Mouse (Mus musculus): ENCODE measurements around the gene Dapk2. TPM values are rescaled to one million over a fixed set of nuclear protein-coding genes. Genes with fewer than 3 reads are reported as not detected.

The Dapk2 gene
- total RNA-seq, 2 experiments from 2014 or later = 0.87 to 0.94 TPM

DNA sequence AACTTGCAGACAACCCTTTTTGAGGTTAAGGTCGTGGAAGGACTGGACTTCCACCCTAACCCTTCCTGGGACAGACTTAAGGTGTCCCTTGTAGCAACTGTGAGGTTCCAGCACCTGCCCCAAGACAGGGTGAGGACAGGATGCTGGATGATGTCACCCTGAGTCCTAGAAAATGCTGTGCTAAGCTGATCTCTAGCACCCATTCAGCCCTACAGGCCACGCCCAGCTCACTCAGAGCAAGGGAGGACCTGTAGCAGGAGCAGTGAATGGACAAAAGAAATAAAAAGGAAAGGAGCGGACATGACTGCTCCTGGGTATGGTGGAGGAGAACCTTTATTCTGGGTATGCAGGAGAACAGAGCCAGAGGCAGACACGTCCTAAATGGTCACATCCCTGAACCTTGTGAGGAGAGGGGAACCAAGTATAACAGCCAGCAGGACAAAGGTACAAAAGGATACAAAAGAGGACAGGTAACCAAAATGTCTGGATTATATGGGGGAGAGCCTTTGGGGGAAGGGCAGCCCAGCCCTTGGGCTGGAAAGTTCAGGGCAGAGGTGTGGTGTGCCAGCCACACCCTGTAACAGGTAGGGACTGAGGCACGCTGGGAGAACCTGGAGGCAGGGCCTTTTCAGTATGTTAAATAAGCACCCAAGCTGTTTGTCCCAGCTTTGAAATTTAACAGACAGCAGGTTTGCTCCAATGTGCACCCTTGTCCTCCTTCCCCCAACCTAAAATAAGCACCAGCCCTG, 67.9 kb downstream of the Dapk2 start:
- no peak for DNase-seq (ENCODE audit: low spot score in 2 of 2)

DNA sequence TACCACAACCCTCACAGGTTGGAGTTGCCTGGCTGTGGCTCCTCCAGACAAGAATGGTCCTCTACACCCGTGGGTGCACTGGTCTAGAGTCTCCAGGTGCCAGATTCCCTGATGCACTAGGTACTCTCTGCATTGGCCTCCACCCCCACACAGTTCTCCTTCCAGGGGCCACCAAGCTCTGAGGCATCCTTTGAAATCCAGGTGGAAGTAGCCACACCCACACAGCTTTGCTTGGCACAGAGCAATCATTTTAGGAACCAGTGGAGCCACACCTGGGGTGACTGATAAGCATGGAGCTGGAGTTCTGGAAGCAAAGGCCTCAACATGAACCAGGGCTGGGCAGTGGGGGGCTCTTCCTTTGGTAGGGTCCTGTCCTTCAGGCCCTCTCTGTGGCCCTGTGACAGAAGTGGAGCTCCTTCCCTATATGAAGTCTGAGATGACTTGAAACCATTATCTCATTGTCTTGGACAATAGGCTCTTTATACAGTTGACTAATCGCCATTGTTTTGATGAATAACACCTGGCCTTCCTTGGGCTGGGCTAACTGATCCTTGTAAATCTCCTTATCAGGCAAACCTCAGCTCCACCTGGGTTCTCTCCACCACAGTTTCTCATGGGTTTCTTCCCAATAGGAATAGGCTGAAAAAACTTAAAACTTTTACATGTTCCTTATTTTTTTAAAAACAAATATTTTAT, 70.6 kb downstream of the Dapk2 start:
- no peak for DNase-seq (ENCODE audit: low spot score in 2 of 2)

DNA sequence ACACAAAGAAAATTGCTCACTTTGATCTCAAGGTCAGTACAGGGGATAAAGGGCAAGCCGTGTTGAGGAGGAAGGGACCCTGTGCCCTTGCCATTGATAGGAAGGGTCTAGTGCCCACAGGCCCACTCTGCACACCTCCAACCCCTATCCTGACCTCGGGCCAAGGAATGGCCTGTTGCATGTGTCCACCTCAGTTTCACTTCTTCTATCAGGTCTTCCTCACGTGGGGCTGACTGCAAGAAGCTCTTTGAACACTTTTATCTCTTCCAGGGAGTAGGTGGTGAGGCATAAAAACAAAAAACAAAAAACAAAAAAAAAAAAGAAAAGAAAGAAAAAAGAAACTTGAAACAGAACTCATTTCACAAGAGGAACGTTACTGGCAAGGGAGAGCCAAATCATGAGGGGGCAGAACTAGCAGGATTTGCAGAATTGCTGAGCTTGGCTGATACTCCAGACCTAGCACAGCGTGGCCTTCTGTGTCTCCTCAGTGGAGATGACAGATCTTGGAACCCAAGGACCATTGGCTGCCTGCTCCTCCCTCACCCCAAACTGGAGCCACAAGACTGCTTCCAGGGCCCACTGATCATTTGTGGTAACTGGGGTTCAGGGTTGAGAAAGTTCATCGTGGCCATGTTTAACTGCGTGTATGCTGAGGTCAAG, 73.9 kb downstream of the Dapk2 start:
- DNase-seq (ENCODE audit: low spot score in 2 of 2) = no peak

DNA sequence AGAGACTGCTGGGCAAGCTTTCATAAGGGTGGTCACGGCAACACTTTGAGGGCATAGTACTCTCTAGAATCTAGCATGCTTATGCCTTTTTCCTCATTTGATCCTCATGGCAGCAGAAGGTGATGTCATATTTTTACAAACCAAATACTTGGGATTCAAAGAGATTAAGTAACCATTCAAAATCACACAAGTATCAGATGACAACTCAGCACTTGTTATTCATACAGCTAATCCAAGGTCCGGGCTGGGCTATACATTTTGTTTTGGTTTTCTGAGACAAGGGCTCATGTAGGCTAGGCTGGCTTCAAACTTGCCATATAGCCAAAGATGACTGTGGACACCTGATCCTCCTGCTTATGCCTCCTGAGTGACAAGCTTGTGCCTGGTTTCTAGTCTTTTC, 78.6 kb downstream of the Dapk2 start:
- no peak for DNase-seq (ENCODE audit: low spot score in 2 of 2)

DNA sequence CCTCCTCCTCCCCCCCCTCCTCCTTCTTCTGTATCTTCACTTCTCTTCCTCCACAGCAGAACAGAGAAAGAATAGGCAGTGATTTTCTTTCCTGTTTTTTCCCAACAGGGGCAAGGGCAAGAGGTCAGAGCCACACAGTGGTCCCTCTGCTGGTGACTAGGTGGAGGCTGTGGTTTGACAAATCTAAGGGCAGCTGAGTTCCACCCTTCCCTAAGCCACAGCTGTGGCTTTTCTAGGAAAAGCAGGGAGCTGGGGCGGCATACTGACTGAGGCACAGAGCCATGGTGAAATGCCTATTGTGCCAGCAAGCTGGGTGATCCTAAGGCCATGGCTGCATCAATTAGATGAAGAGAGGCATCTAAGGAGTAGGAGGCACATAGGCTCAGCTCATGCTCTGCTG, 79.7 kb downstream of the Dapk2 start:
- DNase-seq (ENCODE audit: low spot score in 2 of 2) = no peak

DNA sequence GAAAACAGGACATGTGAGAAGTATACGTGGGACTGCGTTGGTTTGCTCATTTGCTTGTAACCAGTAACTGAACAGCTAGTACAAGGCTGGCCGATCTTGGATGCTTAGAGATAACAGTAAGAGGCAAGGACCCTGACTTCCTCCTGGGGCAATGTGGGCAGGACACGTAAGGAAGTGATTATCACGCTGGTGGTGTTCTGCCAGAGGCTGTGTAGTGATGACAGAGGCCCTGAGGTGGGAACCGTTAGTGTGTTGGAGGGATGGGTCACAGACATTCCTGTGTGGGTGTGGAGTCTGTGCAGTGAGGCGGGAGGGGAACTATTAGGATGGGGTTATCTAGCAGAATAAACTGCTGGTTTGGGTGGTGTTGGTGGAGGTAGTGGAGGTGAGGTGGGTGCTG, 81.2 kb downstream of the Dapk2 start:
- no peak for DNase-seq (ENCODE audit: low spot score in 2 of 2)

DNA sequence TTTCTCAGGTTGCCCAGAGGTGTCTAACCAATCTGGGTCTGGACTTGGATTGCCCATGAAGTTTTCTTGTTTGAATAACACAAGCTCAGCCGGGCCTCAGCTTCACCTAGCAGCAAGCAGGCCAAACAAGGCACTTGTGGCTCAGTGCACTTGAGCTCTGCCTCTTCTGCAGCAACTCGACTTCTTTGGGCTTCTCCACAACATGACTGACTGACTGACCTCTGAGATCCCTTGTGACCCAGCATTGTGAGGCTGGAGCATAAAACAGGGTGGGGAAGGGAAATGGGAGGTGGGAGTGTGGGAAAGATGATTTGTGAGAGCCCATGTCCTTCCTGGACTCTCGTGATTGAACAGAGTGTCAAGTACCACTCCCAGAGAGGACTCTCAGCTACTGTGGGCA, 81.7 kb downstream of the Dapk2 start:
- no peak for DNase-seq (ENCODE audit: low spot score in 2 of 2)

DNA sequence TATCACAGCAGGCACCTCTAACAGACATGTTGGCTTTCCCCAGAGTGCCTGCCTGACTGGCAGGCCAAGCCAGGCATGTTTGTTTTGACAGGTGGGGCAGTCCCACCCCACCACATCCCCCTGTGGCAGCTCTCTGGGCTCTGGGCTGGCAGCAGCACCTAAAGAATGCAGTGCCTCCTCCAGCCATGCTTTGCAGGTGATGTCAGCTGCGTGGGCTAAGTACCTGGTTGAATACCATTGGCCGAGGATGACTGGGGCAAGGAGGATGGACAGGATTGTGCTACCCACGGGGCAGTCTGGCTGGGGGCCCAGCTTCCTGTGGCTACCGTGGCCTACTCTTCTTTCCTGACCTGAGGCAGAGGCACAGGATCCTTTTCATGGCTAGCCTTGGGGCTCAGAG, 82.5 kb downstream of the Dapk2 start:
- DNase-seq (ENCODE audit: low spot score in 2 of 2) = no peak

DNA sequence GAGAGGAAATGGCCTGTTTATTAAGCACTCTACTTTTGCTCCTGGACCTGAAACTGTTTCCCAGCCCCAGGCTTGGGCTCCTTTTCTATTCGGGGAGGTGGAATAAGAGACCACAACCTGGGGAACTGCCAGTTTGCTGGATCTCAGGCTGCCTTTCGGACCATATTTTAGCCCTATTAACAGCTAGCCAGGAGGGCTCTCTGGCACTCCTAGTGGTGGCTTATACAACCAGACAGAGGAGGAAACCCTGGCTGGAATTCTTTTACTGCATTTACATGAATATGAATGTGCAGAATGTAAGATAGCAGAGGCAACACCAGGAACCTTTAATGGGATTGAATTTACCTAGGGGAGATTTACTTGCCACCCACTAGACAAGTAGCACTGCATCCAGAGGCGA, 83.0 kb downstream of the Dapk2 start:
- peak; percentile 9 to 20 for DNase-seq (ENCODE audit: low spot score in 2 of 2)

DNA sequence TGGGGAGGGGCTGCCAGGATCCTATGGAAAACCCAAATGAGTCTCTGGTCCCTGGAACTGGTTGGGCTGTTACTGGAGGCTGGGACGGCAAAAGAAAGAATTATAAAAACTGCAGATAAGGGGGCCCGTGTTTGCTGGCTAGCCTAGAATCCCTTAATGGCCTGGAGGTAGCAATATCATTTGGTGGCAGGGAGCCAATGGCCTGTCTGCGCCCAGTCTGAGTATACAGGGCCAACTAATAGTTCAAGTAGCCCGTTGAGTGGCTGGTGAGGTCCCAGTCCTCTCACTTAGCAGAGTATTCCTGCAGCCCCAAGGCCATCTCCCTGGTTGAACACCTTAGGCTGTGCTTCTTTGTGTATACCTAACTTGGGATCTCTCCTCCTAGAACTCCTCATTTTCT, 83.7 kb downstream of the Dapk2 start:
- no peak for DNase-seq (ENCODE audit: low spot score in 2 of 2)

DNA sequence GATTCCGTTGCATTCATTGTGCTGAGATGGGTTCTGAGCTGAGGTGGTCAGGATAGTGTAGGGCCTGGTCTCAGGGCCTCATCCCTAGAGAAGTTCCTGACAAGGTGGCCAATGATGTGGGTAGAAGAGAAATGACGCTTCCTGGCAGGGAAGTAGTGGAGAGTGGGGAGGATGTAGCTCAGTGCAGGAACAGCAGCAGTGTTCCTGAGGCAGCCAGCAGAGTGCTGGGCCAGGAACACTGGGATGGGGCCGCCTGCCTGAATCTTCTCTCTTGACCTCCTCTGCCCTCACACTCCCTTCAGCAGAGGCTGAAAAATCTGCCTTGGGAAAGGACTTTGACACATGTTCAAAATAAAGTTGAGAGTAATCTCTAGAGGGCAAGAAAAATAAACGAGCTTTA, 85.2 kb downstream of the Dapk2 start:
- DNase-seq (ENCODE audit: low spot score in 2 of 2) = no peak

DNA sequence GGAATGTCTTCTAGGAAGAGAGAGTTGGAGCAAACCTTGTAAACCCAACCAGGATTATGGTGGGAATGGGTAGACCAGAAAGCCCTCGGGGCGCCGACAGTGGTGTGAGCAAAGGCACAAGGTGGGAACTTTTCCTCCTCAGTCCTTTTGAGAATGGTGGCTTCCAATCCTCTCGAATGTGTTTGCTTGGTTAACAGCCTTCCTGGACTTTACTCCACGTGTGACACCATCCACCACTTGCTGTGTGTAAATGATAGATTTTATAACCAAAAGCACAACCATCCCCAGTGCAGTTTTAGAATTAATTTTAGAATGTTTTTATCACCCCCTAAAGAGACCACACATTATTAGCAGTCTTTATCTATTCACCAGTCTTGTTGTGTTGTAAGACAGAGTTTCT, 86.1 kb downstream of the Dapk2 start:
- no peak for DNase-seq (ENCODE audit: low spot score in 2 of 2)

DNA sequence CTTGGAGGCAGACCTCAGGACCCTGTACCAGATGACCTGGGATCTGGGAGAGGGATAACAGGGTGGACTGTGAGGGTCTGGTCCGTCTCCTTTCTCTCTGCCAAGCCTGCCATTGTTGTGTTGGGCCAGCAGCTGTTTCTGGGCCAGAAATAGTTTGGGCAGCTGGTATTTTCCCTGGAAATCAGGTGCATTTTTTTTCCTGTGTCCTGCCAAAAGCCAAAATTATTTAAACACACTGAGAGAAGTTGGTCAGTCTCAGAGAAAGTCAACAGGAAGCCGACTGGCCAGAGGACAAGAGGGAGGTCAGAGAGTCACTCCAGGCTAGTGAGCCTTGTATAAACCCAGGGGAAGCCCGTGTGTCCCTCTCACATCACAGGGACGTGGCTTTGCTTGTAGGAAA, 87.7 kb downstream of the Dapk2 start:
- DNase-seq (ENCODE audit: low spot score in 2 of 2) = no peak

DNA sequence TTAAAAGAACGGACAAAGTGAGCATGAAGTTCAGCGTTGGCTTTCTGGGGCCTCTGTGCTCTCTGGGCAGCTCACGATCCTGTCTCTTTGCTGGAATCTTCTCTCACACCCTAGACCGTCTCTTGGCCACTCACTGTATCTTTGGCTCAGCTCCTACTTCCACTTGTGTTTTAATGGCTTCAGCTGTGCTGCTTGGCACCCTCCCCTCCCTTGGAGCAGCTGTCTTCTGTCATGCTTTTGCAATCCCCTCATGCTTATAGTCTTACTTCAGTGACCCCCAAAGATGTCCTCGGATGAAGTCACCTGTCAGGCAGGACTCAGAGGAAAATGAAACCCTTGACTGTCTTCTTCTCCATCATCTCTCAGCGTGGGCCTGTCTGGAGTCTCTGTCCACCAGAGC, 91.3 kb downstream of the Dapk2 start:
- no peak for DNase-seq (ENCODE audit: low spot score in 2 of 2)

DNA sequence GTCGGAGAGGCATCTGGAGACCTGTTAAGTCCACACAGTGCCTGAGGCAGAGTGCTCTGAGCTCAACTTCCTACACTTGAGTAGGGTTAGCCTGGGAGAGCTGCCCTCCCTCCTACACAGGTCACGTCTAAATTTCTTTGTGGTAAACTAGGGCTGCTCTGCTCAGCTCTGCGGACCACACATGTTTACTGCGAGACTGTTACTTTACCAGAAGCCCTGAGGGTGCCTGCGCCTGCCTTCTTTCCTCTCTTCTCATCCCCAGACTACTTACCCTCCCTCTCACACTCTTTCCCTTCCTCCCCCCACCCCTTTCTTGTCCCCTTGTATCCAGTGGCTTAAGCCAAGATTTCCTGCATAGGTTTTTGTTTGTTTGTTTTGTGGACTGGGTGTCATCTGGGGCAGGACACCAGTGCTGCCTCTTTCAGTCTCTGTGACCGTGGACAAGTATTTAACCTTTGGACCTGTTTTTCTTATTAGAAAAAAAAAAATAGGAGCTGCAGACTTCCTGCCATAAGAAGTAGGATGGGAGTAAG, 93.2 kb downstream of the Dapk2 start:
- no peak for DNase-seq (ENCODE audit: low spot score in 2 of 2)

DNA sequence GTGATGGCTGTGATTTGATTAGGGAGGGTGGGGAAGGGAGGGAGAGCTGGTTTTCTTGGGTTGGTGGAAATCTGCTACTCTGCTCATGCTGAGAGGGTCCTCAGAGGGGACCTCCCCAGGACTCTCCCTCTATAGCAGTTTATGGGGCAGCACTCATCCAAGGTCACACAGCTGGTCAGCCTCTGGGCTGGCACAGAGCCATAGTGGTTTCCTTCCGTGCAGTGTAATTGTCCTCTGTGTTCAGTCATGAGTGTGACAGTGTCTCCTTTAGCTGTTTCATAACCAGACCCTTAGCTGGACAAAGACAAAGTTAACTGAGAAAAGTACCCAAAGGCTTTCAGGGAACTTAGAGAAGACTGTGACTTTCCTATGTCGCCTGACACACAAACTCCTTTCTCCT, 103.7 kb downstream of the Dapk2 start:
- no peak for DNase-seq (ENCODE audit: low spot score in 2 of 2)

DNA sequence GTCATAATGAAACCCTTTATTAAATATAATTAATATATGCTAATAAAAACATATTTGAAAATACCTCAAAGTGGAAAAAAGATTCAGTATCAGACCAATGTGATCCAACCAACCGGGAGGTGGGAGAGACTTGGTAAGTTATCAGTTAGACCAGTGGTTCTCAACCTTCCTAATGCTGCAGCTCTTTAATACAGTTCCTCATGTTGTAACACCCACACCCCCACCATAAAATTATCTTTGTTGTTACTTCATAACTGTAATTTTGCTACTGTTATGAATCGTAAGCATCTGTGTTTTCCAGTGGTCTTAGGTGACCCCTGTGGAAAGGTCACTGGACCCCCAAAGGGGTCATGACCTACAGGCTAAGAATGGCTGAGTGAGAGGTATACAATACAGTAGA, 105.7 kb downstream of the Dapk2 start:
- no peak for DNase-seq (ENCODE audit: low spot score in 2 of 2)

DNA sequence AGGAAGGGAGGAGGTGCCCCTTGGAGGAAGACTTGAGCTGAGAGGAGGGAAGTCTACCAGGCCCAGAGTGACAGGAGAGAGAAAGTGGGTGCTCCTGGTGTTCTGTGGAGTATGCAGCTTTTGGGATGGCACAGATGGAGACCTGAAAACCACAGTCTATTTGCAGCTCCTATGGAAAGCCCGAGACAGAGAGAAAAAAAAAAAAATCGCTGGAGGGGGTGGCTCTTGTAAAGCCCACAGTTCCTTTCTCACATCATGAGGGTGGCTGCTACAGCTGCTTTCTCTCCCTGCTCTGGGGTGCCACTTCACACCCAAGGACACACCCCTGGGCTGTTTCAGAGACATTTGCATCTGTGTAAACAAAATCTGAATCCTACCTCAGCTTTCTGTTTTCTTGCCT, 107.6 kb downstream of the Dapk2 start:
- no peak for DNase-seq (ENCODE audit: low spot score in 2 of 2)

DNA sequence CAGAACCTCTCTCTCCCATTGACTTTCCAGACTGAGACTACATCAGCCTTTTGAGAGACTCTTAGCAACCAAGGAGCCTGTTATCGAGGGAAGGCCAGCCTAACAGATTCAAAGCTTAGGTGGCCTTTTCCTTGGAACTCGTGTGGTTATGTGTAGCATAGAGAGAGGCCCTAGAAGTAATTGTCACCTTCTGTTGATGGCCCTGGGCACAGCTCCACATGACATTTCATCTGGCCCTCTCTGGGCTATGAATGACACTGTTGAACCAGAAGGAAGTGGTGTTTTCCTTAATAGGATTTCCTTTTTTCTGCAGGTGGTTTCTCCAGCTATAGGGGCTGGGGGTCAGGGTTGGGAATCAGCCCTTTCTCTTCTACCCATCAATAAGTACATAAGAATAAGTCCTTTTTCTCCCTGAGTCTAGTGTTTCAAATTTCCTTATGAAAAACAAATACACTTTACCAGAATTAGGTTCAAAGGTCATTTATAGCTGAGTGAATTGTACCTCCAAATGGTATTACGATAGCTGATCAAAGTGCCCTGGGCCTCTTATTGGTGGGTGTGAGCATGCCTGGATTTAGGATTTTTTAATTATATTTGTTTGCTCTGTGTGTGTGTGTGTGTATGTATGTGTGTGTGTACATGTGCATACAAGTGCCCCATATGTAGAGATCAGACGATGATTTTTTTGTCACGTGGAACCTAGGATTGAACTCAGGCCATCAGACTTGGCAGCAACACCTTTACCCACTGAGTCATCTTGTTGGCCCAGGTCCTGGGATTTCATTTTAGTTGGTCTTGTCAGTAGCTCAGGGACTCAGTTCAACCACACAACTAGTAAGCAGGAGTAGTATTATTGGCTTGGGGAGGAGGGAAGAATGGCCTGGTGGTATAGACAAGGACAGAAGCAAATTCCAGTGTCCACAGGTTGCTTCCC, 108.5 kb downstream of the Dapk2 start:
- no peak for DNase-seq (ENCODE audit: low spot score in 2 of 2)

DNA sequence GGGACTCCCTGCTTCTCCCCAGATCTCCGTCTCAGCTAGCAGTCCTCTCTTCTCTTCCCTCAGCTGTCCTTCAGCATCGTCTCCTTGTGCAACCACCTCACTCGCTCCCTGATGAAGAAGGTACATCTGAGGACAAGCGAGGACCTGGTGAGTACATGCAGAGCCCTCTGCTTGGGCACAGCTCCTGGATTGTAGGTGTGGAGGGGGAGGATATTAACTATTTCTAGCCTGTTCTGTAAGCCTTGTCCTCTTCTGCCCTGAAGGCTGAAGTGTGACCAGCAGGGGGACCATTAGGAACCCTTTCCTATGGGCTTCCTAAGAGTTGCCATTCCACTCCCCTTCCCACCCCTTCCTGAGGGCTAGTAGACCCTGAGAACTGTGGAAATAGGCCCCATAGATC, 110.8 kb downstream of the Dapk2 start:
- DNase-seq (ENCODE audit: low spot score in 2 of 2) = no peak

DNA sequence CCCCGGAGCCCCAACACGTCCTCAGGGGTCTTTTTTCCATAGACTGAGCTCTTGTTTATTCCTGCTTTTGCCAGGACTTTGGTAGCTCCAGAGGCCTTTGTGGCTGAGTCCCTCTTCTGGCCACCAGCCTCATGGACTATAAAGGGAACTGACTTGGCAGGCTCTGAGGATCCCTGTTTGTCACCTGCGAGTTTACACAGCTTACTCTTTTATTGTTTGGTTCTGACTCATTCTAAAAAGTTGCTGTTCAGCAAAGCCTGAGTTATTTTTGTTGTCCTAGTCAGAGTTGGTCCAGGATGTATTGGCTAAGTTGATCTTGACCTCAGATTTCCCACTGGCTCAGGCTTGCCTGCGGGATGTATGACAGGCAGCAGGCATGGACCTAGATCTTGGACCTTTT, 112.0 kb downstream of the Dapk2 start:
- DNase-seq (ENCODE audit: low spot score in 2 of 2) = no peak

Measured in layer of hippocampus, postnatal 10 days (tissue).